Mouse (Mus musculus) MEL (cell line): ENCODE measurements around the gene Ift88.

Source experiments
- HCFC1 ChIP-seq: IDR thresholded peaks from 2 replicates; pipeline ENCODE4 v1.6.1; 2012; ENCODE audit warnings: low read depth, mild to moderate bottlenecking, inconsistent platforms, low read length, improper control_type of control experiment, moderate library complexity
- MYB ChIP-seq: IDR thresholded peaks from 2 replicates; pipeline ENCODE4 v1.6.1; 2011; ENCODE audit warnings: mild to moderate bottlenecking, low read depth, low read length, improper control_type of control experiment
- POLR2AphosphoS5 ChIP-seq: IDR thresholded peaks from 2 replicates; pipeline ENCODE4 v1.6.1; 2012; ENCODE audit warnings: low read depth, borderline replicate concordance, mild to moderate bottlenecking, inconsistent platforms, low read length, moderate library complexity, mixed read lengths
- ZC3H11A ChIP-seq: IDR thresholded peaks from 2 replicates; pipeline ENCODE4 v1.6.1; 2012; ENCODE audit warnings: low read depth, mild to moderate bottlenecking, inconsistent platforms, low read length, improper control_type of control experiment
- ZKSCAN1 ChIP-seq: IDR thresholded peaks from 2 replicates; pipeline ENCODE4 v1.6.1; 2012; ENCODE audit warnings: low read depth, mild to moderate bottlenecking, inconsistent platforms, low read length, improper control_type of control experiment, moderate library complexity

- TF ChIP-seq POLR2AphosphoS5 = no peak
- TF ChIP-seq ZKSCAN1 = no peak
- TF ChIP-seq ZC3H11A = no peak
- no peak for TF ChIP-seq HCFC1
- TF ChIP-seq MYB = no peak
Observed at GRCm38 (mm10) chr14:57545526-57545925, 121.7 kb downstream of the Ift88 start.
